Mouse (Mus musculus): ENCODE results near the gene Spon1. TPM values are rescaled to one million over a fixed set of nuclear protein-coding genes. Genes with fewer than 3 reads are reported as not detected.

Spon1 gene
- polyA plus RNA-seq, 1 experiment from 2014 or later: 79.7 TPM

- no peak overlapping the region for H3K4me3 ChIP-seq (ENCODE audit: control insufficient read depth in 1 of 2, insufficient read depth in 1 of 2, low read depth in 1 of 2, low read length in 2 of 2)
- 95% methylated on average over 5 of the region's 5 CpGs for WGBS
- no peaks in the 10 kb centered on the region for H3K9me3 ChIP-seq (ENCODE audit: control insufficient read depth, low read length)
- H3K4me2 ChIP-seq (ENCODE audit: low read length): no peak overlapping the region
- no peak for ATAC-seq (ENCODE audit: insufficient number of reproducible peaks, insufficient read depth, low FRiP score, low read depth)
- H3K36me3 ChIP-seq (ENCODE audit: control insufficient read depth, insufficient read depth, low read length): no peaks in the 10 kb centered on the region
- no peaks in the 10 kb centered on the region for H3K27me3 ChIP-seq (ENCODE audit: control insufficient read depth, insufficient read depth, low read length)
- H3K4me1 ChIP-seq (ENCODE audit: control insufficient read depth in 2 of 2, insufficient read depth in 2 of 2, low read length in 2 of 2): no peaks in the 10 kb centered on the region
- peak overlapping the region; percentile 11 to 47; a peak in 2 of 4 replicates for H3K27ac ChIP-seq (replicated peaks in 1 of 2; ENCODE audit: control insufficient read depth in 1 of 2, insufficient read depth in 1 of 2, low read depth in 2 of 2, low read length in 2 of 2)
- H3K9ac ChIP-seq (ENCODE audit: low read length): no peak overlapping the region
These were observed 138.1 kb downstream of the Spon1 start for GRCm38 (mm10) chr7:113903939-113904338.

GRCm38 (mm10) chr7:113904348-113904895 is 138.6 kb downstream of the Spon1 start:
- H3K4me1 ChIP-seq (ENCODE audit: control insufficient read depth in 2 of 2, insufficient read depth in 2 of 2, low read length in 2 of 2): no peaks in the 10 kb centered on the region
- no peak overlapping the region for H3K4me2 ChIP-seq (ENCODE audit: low read length)
- 94% methylated on average over 7 of the region's 7 CpGs for WGBS
- H3K27ac ChIP-seq (replicated peaks in 1 of 2; ENCODE audit: control insufficient read depth in 1 of 2, insufficient read depth in 1 of 2, low read depth in 2 of 2, low read length in 2 of 2): 0 out of 4 replicates have a peak overlapping the region, but pooled peaks of 1 of the 2 experiments have one; percentile 11
- no peak overlapping the region for H3K9ac ChIP-seq (ENCODE audit: low read length)
- no peaks in the 10 kb centered on the region for H3K36me3 ChIP-seq (ENCODE audit: control insufficient read depth, insufficient read depth, low read length)
- no peaks in the 10 kb centered on the region for H3K9me3 ChIP-seq (ENCODE audit: control insufficient read depth, low read length)
- H3K27me3 ChIP-seq (ENCODE audit: control insufficient read depth, insufficient read depth, low read length): no peaks in the 10 kb centered on the region
- no peak for ATAC-seq (ENCODE audit: insufficient number of reproducible peaks, insufficient read depth, low FRiP score, low read depth)
- no peak overlapping the region for H3K4me3 ChIP-seq (ENCODE audit: control insufficient read depth in 1 of 2, insufficient read depth in 1 of 2, low read depth in 1 of 2, low read length in 2 of 2)

GRCm38 (mm10) chr7:113909161-113909825 is 143.5 kb downstream of the Spon1 start:
- H3K4me3 ChIP-seq (ENCODE audit: control insufficient read depth in 1 of 2, insufficient read depth in 1 of 2, low read depth in 1 of 2, low read length in 2 of 2): no peak overlapping the region
- H3K27ac ChIP-seq (replicated peaks in 1 of 2; ENCODE audit: control insufficient read depth in 1 of 2, insufficient read depth in 1 of 2, low read depth in 2 of 2, low read length in 2 of 2): no peak overlapping the region
- ATAC-seq (ENCODE audit: insufficient number of reproducible peaks, insufficient read depth, low FRiP score, low read depth): no peak
- 39% methylated on average over 12 of the region's 12 CpGs for WGBS
- H3K9me3 ChIP-seq (ENCODE audit: control insufficient read depth, low read length): no peaks in the 10 kb centered on the region
- no peaks in the 10 kb centered on the region; a peak in 1 of 4 replicates for H3K4me1 ChIP-seq (ENCODE audit: control insufficient read depth in 2 of 2, insufficient read depth in 2 of 2, low read length in 2 of 2)
- H3K9ac ChIP-seq (ENCODE audit: low read length): no peak overlapping the region
- no peaks in the 10 kb centered on the region for H3K27me3 ChIP-seq (ENCODE audit: control insufficient read depth, insufficient read depth, low read length)
- no peak overlapping the region for H3K4me2 ChIP-seq (ENCODE audit: low read length)
- no peaks in the 10 kb centered on the region for H3K36me3 ChIP-seq (ENCODE audit: control insufficient read depth, insufficient read depth, low read length)

GRCm38 (mm10) chr7:113910856-113911255 is 145.1 kb downstream of the Spon1 start:
- no peak for ATAC-seq (ENCODE audit: insufficient number of reproducible peaks, insufficient read depth, low FRiP score, low read depth)

GRCm38 (mm10) chr7:113915936-113916335 is 150.1 kb downstream of the Spon1 start:
- no peak for ATAC-seq (ENCODE audit: insufficient number of reproducible peaks, insufficient read depth, low FRiP score, low read depth)

More at GRCm38 (mm10) chr7:113910856-113911255, 145.1 kb downstream of the Spon1 start:
- no peaks in the 10 kb centered on the region; a peak in 1 of 4 replicates for H3K4me1 ChIP-seq (ENCODE audit: control insufficient read depth in 2 of 2, insufficient read depth in 2 of 2, low read length in 2 of 2)
- H3K36me3 ChIP-seq (ENCODE audit: control insufficient read depth, insufficient read depth, low read length): no peaks in the 10 kb centered on the region
- no peaks in the 10 kb centered on the region for H3K9me3 ChIP-seq (ENCODE audit: control insufficient read depth, low read length)
- H3K9ac ChIP-seq (ENCODE audit: low read length): no peak overlapping the region
- no peak overlapping the region for H3K4me2 ChIP-seq (ENCODE audit: low read length)
- no peak overlapping the region for H3K27ac ChIP-seq (replicated peaks in 1 of 2; ENCODE audit: control insufficient read depth in 1 of 2, insufficient read depth in 1 of 2, low read depth in 2 of 2, low read length in 2 of 2)
- H3K27me3 ChIP-seq (ENCODE audit: control insufficient read depth, insufficient read depth, low read length): no peaks in the 10 kb centered on the region
- H3K4me3 ChIP-seq (ENCODE audit: control insufficient read depth in 1 of 2, insufficient read depth in 1 of 2, low read depth in 1 of 2, low read length in 2 of 2): no peak overlapping the region
- WGBS: 86% methylated on average over 7 of the region's 7 CpGs

GRCm38 (mm10) chr7:113918916-113919315 is 153.1 kb downstream of the Spon1 start:
- WGBS: 83% methylated on average over 3 of the region's 3 CpGs
- ATAC-seq (ENCODE audit: insufficient number of reproducible peaks, insufficient read depth, low FRiP score, low read depth): no peak
- H3K9me3 ChIP-seq (ENCODE audit: control insufficient read depth, low read length): no peaks in the 10 kb centered on the region
- H3K27ac ChIP-seq (replicated peaks in 1 of 2; ENCODE audit: control insufficient read depth in 1 of 2, insufficient read depth in 1 of 2, low read depth in 2 of 2, low read length in 2 of 2): no peak overlapping the region
- H3K4me3 ChIP-seq (ENCODE audit: control insufficient read depth in 1 of 2, insufficient read depth in 1 of 2, low read depth in 1 of 2, low read length in 2 of 2): no peak overlapping the region
- no peak overlapping the region for H3K9ac ChIP-seq (ENCODE audit: low read length)
- no peaks in the 10 kb centered on the region for H3K27me3 ChIP-seq (ENCODE audit: control insufficient read depth, insufficient read depth, low read length)
- 0 out of 4 replicates have a peak, but pooled peaks cover 4 to 7% of the 10 kb centered on the region in 2 experiments for H3K4me1 ChIP-seq (ENCODE audit: control insufficient read depth in 2 of 2, insufficient read depth in 2 of 2, low read length in 2 of 2)
- no peaks in the 10 kb centered on the region for H3K36me3 ChIP-seq (ENCODE audit: control insufficient read depth, insufficient read depth, low read length)
- H3K4me2 ChIP-seq (ENCODE audit: low read length): no peak overlapping the region

More at GRCm38 (mm10) chr7:113915936-113916335, 150.1 kb downstream of the Spon1 start:
- H3K9me3 ChIP-seq (ENCODE audit: control insufficient read depth, low read length): no peaks in the 10 kb centered on the region
- no peak overlapping the region for H3K4me3 ChIP-seq (ENCODE audit: control insufficient read depth in 1 of 2, insufficient read depth in 1 of 2, low read depth in 1 of 2, low read length in 2 of 2)
- H3K27me3 ChIP-seq (ENCODE audit: control insufficient read depth, insufficient read depth, low read length): no peaks in the 10 kb centered on the region
- no peak overlapping the region for H3K4me2 ChIP-seq (ENCODE audit: low read length)
- WGBS: 59% methylated on average over 4 of the region's 4 CpGs
- no peak overlapping the region for H3K27ac ChIP-seq (replicated peaks in 1 of 2; ENCODE audit: control insufficient read depth in 1 of 2, insufficient read depth in 1 of 2, low read depth in 2 of 2, low read length in 2 of 2)
- no peaks in the 10 kb centered on the region for H3K36me3 ChIP-seq (ENCODE audit: control insufficient read depth, insufficient read depth, low read length)
- H3K4me1 ChIP-seq (ENCODE audit: control insufficient read depth in 2 of 2, insufficient read depth in 2 of 2, low read length in 2 of 2): 0 out of 4 replicates have a peak, but pooled peaks cover 4 to 7% of the 10 kb centered on the region in 2 experiments
- H3K9ac ChIP-seq (ENCODE audit: low read length): no peak overlapping the region

GRCm38 (mm10) chr7:113919505-113919904 is 153.7 kb downstream of the Spon1 start:
- Histone ChIP-seq H3K27ac (replicated peaks in 1 of 2; ENCODE audit: control insufficient read depth in 1 of 2, insufficient read depth in 1 of 2, low read depth in 2 of 2, low read length in 2 of 2) (no peak overlapping the region), H3K4me3 (ENCODE audit: control insufficient read depth in 1 of 2, insufficient read depth in 1 of 2, low read depth in 1 of 2, low read length in 2 of 2) (no peak overlapping the region), H3K27me3 (ENCODE audit: control insufficient read depth, insufficient read depth, low read length) (no peaks in the 10 kb centered on the region), H3K4me2 (ENCODE audit: low read length) (no peak overlapping the region), H3K9ac (ENCODE audit: low read length) (no peak overlapping the region), H3K36me3 (ENCODE audit: control insufficient read depth, insufficient read depth, low read length) (no peaks in the 10 kb centered on the region), H3K9me3 (ENCODE audit: control insufficient read depth, low read length) (no peaks in the 10 kb centered on the region), H3K4me1 (ENCODE audit: control insufficient read depth in 2 of 2, insufficient read depth in 2 of 2, low read length in 2 of 2) (0 out of 4 replicates have a peak, but pooled peaks cover 4 to 7% of the 10 kb centered on the region in 2 experiments)
- no peak; the same call in 1 of the 2 replicates for ATAC-seq (ENCODE audit: insufficient number of reproducible peaks, insufficient read depth, low FRiP score, low read depth)
- 58% methylated on average over 4 of the region's 4 CpGs for WGBS

Measured in heart, embryonic 14.5 days (tissue).